Mouse (Mus musculus) heart, postnatal 0 days (tissue): ENCODE measurements around the gene Epo. TPM values are rescaled to one million over a fixed set of nuclear protein-coding genes. Genes with fewer than 3 reads are reported as not detected.

Experiments
- ATAC-seq: fragments of 200-750 bp; cut with Nextera tagmentation; 2 replicates; pipeline ENCODE4 v1.8.0; 2017; ENCODE audit warnings: low read depth, moderate number of reproducible peaks, moderate library complexity; ENCODE audit not compliant: insufficient read depth
- DNase-seq: peaks from one replicate; pipeline ENCODE4 v3.0.0-alpha.2; 2016; ENCODE audit warnings: low spot score
- H3K27ac ChIP-seq: fragments of 300-500 bp; sonication (generic); 2 replicates; pipeline ENCODE4 v1.5.1; 2014; ENCODE audit warnings: low read depth, mild to moderate bottlenecking
- H3K27me3 ChIP-seq: fragments of 300-500 bp; sonication (generic); 2 replicates; pipeline ENCODE4 v1.6.1; 2014; ENCODE audit warnings: low read length, mixed read lengths; ENCODE audit not compliant: control insufficient read depth, insufficient read depth
- H3K36me3 ChIP-seq: fragments of 300-500 bp; sonication (generic); replicated peaks from 2 replicates; pipeline ENCODE4 v1.6.1; 2014; ENCODE audit warnings: low read length, mixed read lengths; ENCODE audit not compliant: control insufficient read depth, insufficient read depth
- H3K4me1 ChIP-seq: fragments of 300-500 bp; sonication (generic); 2 replicates; pipeline ENCODE4 v1.6.1; 2014; ENCODE audit warnings: antibody characterized with exemption; ENCODE audit not compliant: control insufficient read depth, insufficient read depth
- H3K4me2 ChIP-seq: fragments of 300-500 bp; sonication (generic); 2 replicates; pipeline ENCODE4 v1.6.1; 2014; ENCODE audit warnings: low read depth, mild to moderate bottlenecking, low read length, moderate library complexity
- H3K4me3 ChIP-seq: fragments of 300-500 bp; sonication (generic); 2 replicates; pipeline ENCODE4 v1.5.1; 2014; ENCODE audit warnings: low read depth, low read length
- H3K9ac ChIP-seq: fragments of 300-500 bp; sonication (generic); replicated peaks from 2 replicates; pipeline ENCODE4 v1.6.1; 2014; ENCODE audit warnings: low read depth, low read length, mixed read lengths
- H3K9me3 ChIP-seq: fragments of 300-500 bp; sonication (generic); replicated peaks from 2 replicates; pipeline ENCODE4 v1.6.1; 2016; ENCODE audit warnings: low read length; ENCODE audit not compliant: control insufficient read depth
- CTCF ChIP-seq: IDR thresholded peaks from 2 replicates; pipeline ENCODE4 v1.5.1; 2016; ENCODE audit warnings: antibody characterized with exemption, control low read depth, low read depth
- EP300 ChIP-seq: IDR thresholded peaks from 2 replicates; pipeline ENCODE4 v1.6.1; 2016; ENCODE audit warnings: antibody characterized with exemption, low read depth
- WGBS: fragments of 180-500 bp; shearing (Covaris S2); extraction: QIAGEN DNeasy Blood & Tissue Kit; methylation state at CpG from one replicate; pipeline ENCODE4 v1.1.7; 2014; 5-methylcytosine and 5-hydroxymethylcytosine counted together
- polyA plus RNA-seq: library from polyadenylated mRNA; unstranded; fragments of >200 nt; fragmentation: Nextera tagmentation; extraction: Ambion mirVana; gene quantifications from 2 replicates; pipeline ENCODE4 v1.2.1, GENCODE M21; 2015
- total RNA-seq: library from RNA; depleted of rRNA; stranded (reverse); fragments of >200 nt; gene quantifications from 2 replicates; pipeline ENCODE4 v1.2.3, GENCODE M21; 2014; ENCODE audit warnings: low replicate concordance; rRNA removed

Gene Epo
- total RNA-seq = not detected in 2 replicates
- polyA plus RNA-seq = not detected in 2 replicates

DNA sequence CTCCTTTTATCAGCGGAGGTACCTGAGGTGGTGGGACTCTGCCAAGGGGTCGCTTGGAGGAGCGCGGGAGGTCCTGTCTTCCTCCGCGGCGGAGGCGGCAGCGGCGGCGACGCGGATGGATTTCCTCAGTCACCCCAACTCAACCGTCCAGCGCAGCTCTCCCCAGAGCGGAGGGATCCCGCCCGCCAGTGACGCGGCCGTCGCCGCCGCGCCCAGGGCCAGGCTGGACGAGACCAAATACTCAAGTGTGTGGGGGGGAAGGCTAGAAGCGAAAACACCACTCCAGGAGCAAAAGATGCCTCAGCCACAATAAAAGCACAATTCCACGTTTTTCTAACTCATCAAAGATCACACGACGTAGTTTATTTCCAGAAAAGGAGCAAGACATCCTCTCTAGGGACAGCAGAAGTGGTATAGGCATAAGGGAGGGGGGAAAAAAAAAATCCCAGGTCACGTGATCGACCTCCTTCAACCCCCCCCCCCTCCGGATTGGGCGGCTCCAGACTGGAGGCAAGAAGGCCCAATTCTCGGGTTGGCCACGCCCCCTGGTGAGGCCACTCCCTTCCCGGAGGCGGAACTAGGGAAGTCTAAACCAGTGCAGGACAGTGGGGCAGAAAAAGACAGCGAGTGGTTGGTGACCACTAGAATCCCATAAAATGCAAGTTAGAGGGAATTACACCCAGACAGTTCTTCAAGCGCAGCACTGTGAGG is at the start of gene Epo, which contains the start of gene Gnb2:
Gene Epo, minus strand, starts transcription at position 126 of the 711 bp plus-strand sequence.
Gene Gnb2, minus strand, starts transcription at position 394 of the 711 bp plus-strand sequence.
- peak; percentile 97 for DNase-seq
- Histone ChIP-seq H3K9me3 (no peaks in the 10 kb centered on the region), H3K27ac (peak within 1 kb of the TSS; percentile 94), H3K36me3 (peaks cover 19% of the 10 kb centered on the region), H3K27me3 (no peaks in the 10 kb centered on the region), H3K9ac (peak within 1 kb of the TSS; percentile 73), H3K4me2 (peak within 1 kb of the TSS; percentile 93), H3K4me1 (peaks cover 6% of the 10 kb centered on the region; the same call in 1 of the 2 replicates), H3K4me3 (peak within 1 kb of the TSS; percentile 93)
- WGBS = under 1% methylated on average over 40 of the region's 40 CpGs
- peak; percentile 85 for ATAC-seq
- no peak for TF ChIP-seq CTCF
- peak; percentile 82 for TF ChIP-seq EP300

DNA sequence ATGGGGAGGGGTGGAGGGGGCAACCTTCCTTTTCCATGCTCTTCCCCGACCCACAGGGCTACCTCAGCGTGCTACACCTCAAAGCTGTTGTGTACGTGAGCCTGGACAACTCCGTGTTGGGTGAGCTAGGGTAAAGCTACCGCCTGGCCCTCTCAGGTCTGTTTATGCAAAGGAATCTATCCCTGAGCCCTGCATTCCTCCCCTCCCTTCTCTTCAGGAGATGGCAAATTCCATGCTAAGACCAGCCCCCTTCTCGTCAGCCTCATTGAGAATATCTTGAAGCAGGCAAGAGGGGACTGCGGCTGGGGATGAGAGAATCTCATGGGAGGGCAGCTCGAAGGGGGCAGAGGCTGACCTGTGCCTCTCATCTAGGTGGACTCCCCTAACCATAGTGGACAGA is 49.7 kb upstream of the Epo start:
- Histone ChIP-seq H3K27ac (no peak overlapping the region), H3K4me3 (no peak overlapping the region), H3K27me3 (peaks cover 27% of the 10 kb centered on the region), H3K9ac (no peak overlapping the region), H3K36me3 (no peaks in the 10 kb centered on the region), H3K4me1 (no peaks in the 10 kb centered on the region), H3K9me3 (no peaks in the 10 kb centered on the region), H3K4me2 (no peak overlapping the region)
- ATAC-seq (no peak), DNase-seq (no peak)
- TF ChIP-seq CTCF (no peak), EP300 (no peak)
- WGBS = 24% methylated on average over 8 of the region's 8 CpGs

DNA sequence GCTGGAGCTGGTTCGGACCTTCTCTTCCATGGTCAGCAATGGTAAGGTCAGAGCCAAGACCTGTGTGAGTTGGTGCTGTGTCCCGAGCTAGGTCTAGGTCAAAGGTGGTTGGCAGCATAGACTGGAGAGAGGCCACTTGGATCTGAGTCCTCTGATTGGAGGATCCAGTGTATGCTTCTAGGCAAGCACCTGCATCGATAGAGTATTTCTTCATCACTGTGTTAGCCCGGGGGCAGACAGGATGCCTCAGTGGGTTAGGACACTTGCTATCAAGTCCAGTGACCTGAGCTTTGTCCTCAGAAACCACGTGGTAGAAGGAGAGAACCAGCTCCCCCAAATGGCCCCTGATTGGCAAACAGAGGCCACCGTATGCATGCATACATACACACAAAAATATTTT is 47.2 kb upstream of the Epo start:
- WGBS = 59% methylated on average over 6 of the region's 6 CpGs
- no peaks in the 10 kb centered on the region for H3K36me3 ChIP-seq
- DNase-seq (no peak), ATAC-seq (no peak)
- no peaks in the 10 kb centered on the region for H3K4me1 ChIP-seq
- no peak overlapping the region for H3K9ac ChIP-seq
- H3K27me3 ChIP-seq = peaks cover 27% of the 10 kb centered on the region
- TF ChIP-seq EP300 (no peak), CTCF (no peak)
- no peaks in the 10 kb centered on the region for H3K9me3 ChIP-seq
- H3K4me3 ChIP-seq = no peak overlapping the region
- H3K4me2 ChIP-seq = no peak overlapping the region
- H3K27ac ChIP-seq = no peak overlapping the region

DNA sequence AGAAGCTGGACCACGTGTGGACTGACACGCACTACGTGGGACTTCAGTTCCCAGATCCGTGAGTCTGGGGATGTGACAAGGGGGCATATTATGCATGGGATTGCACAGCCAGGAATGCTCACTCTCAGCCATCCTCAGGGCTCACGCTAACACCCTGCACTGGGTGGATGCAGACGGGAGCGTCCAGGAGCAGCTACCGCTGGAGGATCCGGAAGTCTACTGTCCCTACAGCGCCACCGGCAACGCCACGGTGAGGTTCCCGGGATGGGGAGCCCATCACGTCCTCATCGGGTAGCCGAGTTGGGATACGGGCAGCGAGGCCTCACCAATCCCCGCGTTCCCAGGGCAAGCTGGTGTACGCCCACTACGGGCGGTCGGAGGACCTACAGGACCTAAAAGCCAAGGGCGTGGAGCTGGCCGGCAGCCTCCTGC is 41.4 kb upstream of the Epo start:
- no peaks in the 10 kb centered on the region for H3K36me3 ChIP-seq
- DNase-seq (no peak), ATAC-seq (peak; percentile 36; the same call in 1 of the 2 replicates)
- 0 out of 2 replicates have a peak overlapping the region, but pooled peaks have one; percentile 4 for H3K4me3 ChIP-seq
- H3K4me2 ChIP-seq = peak overlapping the region; percentile 50
- no peaks in the 10 kb centered on the region for H3K9me3 ChIP-seq
- TF ChIP-seq EP300 = no peak
- TF ChIP-seq CTCF = peak; percentile 11
- 0 out of 2 replicates have a peak, but pooled peaks cover 3% of the 10 kb centered on the region for H3K4me1 ChIP-seq
- H3K27me3 ChIP-seq = 0 out of 2 replicates have a peak, but pooled peaks cover 3% of the 10 kb centered on the region
- no peak overlapping the region for H3K9ac ChIP-seq
- 5% methylated on average over 27 of the region's 27 CpGs for WGBS
- no peak overlapping the region for H3K27ac ChIP-seq

DNA sequence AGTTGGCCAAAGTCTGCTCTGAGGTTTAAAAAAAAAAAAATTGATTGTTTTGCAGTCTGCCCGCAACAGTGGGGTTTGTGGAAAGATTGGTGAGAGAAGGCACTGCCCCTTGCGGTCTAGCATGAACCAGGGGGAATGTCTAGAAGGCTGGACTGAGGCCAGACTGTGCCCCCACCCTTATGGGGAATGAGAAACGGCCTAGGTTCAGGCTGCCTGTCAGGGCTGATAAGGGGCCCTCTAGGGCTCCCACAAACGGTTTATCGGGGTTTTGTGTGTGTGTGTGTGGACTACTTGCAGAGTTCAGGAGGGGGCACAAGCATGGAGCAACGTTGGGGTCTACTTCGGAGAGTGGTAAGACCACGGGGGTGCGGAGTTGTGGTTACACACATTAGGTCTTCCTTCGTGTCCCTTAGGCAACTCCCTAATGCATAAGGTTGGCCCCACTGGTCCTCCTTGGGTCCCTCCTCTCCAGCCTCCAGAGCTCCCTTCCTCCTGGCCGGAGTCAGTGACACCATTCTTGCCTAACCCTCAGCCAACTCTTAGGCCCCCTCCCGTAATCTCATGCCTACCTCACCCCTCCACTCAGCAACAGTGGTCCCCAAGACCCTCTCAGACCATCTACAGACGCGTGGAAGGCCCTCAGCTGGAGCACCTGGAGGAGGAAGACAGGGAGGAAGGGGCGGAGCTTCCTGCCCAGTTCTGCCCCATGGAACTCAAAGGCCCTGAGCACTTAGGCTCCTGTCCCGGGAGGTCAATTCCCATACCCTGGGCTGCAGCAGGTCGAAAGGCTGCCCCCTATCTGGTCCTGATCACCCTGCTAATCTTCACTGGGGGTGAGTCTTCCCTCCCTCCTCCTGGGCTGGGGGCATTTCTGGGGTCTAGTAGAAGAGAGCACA is 37.9 kb upstream of the Epo start:
- Histone ChIP-seq H3K36me3 (no peaks in the 10 kb centered on the region), H3K4me1 (0 out of 2 replicates have a peak, but pooled peaks cover 3% of the 10 kb centered on the region), H3K27me3 (0 out of 2 replicates have a peak, but pooled peaks cover 3% of the 10 kb centered on the region), H3K9me3 (no peaks in the 10 kb centered on the region), H3K27ac (no peak overlapping the region), H3K4me2 (no peak overlapping the region), H3K4me3 (no peak overlapping the region), H3K9ac (no peak overlapping the region)
- WGBS = 65% methylated on average over 17 of the region's 17 CpGs
- DNase-seq (no peak), ATAC-seq (no peak)
- TF ChIP-seq EP300 (no peak), CTCF (no peak)
